Mouse (Mus musculus) heart, embryonic 13.5 days (tissue): ENCODE data around the gene Rbm44. TPM values are rescaled to one million over a fixed set of nuclear protein-coding genes. Genes with fewer than 3 reads are reported as not detected.

Experiments used
- ATAC-seq: fragments of 200-750 bp; cut with Nextera tagmentation; 2 replicates; pipeline ENCODE4 v1.8.0; 2017; ENCODE audit warnings: moderate TSS enrichment; ENCODE audit not compliant: insufficient number of reproducible peaks, low FRiP score, low TSS enrichment; ENCODE audit errors: extremely low read depth
- H3K27ac ChIP-seq: fragments of 300-500 bp; sonication (generic); replicated peaks from 2 replicates; pipeline ENCODE4 v1.5.1; 2015; ENCODE audit warnings: moderate library complexity, mild to moderate bottlenecking, inconsistent platforms
- H3K27me3 ChIP-seq: fragments of 300-500 bp; sonication (generic); replicated peaks from 2 replicates; pipeline ENCODE4 v1.6.1; 2015; ENCODE audit warnings: mild to moderate bottlenecking, inconsistent platforms
- H3K36me3 ChIP-seq: fragments of 300-500 bp; sonication (generic); 2 replicates; pipeline ENCODE4 v1.6.1; 2015; ENCODE audit warnings: mild to moderate bottlenecking, inconsistent platforms
- H3K4me1 ChIP-seq: fragments of 300-500 bp; sonication (generic); 2 replicates; pipeline ENCODE4 v1.6.1; 2015; ENCODE audit warnings: inconsistent platforms
- H3K4me2 ChIP-seq: fragments of 300-500 bp; sonication (generic); 2 replicates; pipeline ENCODE4 v1.6.1; 2015; ENCODE audit warnings: inconsistent platforms, mild to moderate bottlenecking, moderate library complexity
- H3K4me3 ChIP-seq: fragments of 300-500 bp; sonication (generic); 2 replicates; pipeline ENCODE4 v1.5.1; 2015; ENCODE audit warnings: moderate library complexity, mild to moderate bottlenecking, inconsistent platforms
- H3K9ac ChIP-seq: fragments of 300-500 bp; sonication (generic); 2 replicates; pipeline ENCODE4 v1.6.1; 2015; ENCODE audit warnings: inconsistent platforms, mild to moderate bottlenecking, moderate library complexity
- H3K9me3 ChIP-seq: fragments of 300-500 bp; sonication (generic); 2 replicates; pipeline ENCODE4 v1.6.1; 2016; ENCODE audit warnings: inconsistent platforms
- WGBS: fragments of 180-500 bp; shearing (Covaris S2); methylation state at CpG from one replicate; pipeline ENCODE4 v1.1.7; 2015; ENCODE audit warnings: mixed read lengths; 5-methylcytosine and 5-hydroxymethylcytosine counted together
- polyA plus RNA-seq: library from polyadenylated mRNA; unstranded; fragments of >200 nt; fragmentation: Nextera tagmentation; extraction: Ambion mirVana; gene quantifications from 2 replicates; pipeline ENCODE4 v1.2.1, GENCODE M21; 2015

Rbm44 gene
- polyA plus RNA-seq, 1 experiment from 2014 or later: 2.1 TPM

- Histone ChIP-seq H3K27ac (peak overlapping the region; percentile 93), H3K9ac (peak overlapping the region; percentile 74), H3K4me1 (peaks cover 55% of the 10 kb centered on the region), H3K36me3 (no peaks in the 10 kb centered on the region), H3K4me3 (no peak overlapping the region), H3K9me3 (no peaks in the 10 kb centered on the region), H3K27me3 (no peaks in the 10 kb centered on the region), H3K4me2 (no peak overlapping the region)
- WGBS: 41% methylated on average over 6 of the region's 6 CpGs
- ATAC-seq: peak; percentile 37; the same call in 1 of the 2 replicates
These were observed 64.5 kb downstream of the Rbm44 start for GRCm38 (mm10) chr1:91209343-91209742.

GRCm38 (mm10) chr1:91209785-91210184 lies 64.9 kb downstream of the Rbm44 start:
- no peaks in the 10 kb centered on the region for H3K36me3 ChIP-seq
- H3K4me1 ChIP-seq: peaks cover 56% of the 10 kb centered on the region
- H3K9ac ChIP-seq: peak overlapping the region; percentile 74
- no peaks in the 10 kb centered on the region for H3K9me3 ChIP-seq
- ATAC-seq: no peak
- H3K27me3 ChIP-seq: no peaks in the 10 kb centered on the region
- H3K4me2 ChIP-seq: no peak overlapping the region
- peak overlapping the region; percentile 93 for H3K27ac ChIP-seq
- WGBS: 59% methylated on average over 6 of the region's 6 CpGs
- H3K4me3 ChIP-seq: no peak overlapping the region

GRCm38 (mm10) chr1:91211099-91211498 lies 66.2 kb downstream of the Rbm44 start:
- peak; percentile 28; the same call in 1 of the 2 replicates for ATAC-seq
- no peaks in the 10 kb centered on the region for H3K27me3 ChIP-seq
- H3K9ac ChIP-seq: no peak overlapping the region
- H3K36me3 ChIP-seq: no peaks in the 10 kb centered on the region
- H3K4me1 ChIP-seq: peaks cover 70% of the 10 kb centered on the region
- no peaks in the 10 kb centered on the region for H3K9me3 ChIP-seq
- H3K27ac ChIP-seq: peak overlapping the region; percentile 93
- WGBS: 60% methylated on average over 1 of the region's 1 CpGs
- H3K4me3 ChIP-seq: no peak overlapping the region
- no peak overlapping the region for H3K4me2 ChIP-seq

GRCm38 (mm10) chr1:91211591-91212008 lies 66.7 kb downstream of the Rbm44 start:
- no peaks in the 10 kb centered on the region for H3K27me3 ChIP-seq
- 30% methylated on average over 7 of the region's 7 CpGs for WGBS
- peak overlapping the region; percentile 66 for H3K9ac ChIP-seq
- H3K4me1 ChIP-seq: peaks cover 75% of the 10 kb centered on the region
- H3K4me2 ChIP-seq: no peak overlapping the region
- H3K36me3 ChIP-seq: no peaks in the 10 kb centered on the region
- peak overlapping the region; percentile 93 for H3K27ac ChIP-seq
- H3K9me3 ChIP-seq: no peaks in the 10 kb centered on the region
- no peak overlapping the region for H3K4me3 ChIP-seq
- ATAC-seq: no peak; the same call in 1 of the 2 replicates

GRCm38 (mm10) chr1:91215264-91215663 lies 70.4 kb downstream of the Rbm44 start:
- H3K9me3 ChIP-seq: no peaks in the 10 kb centered on the region
- H3K9ac ChIP-seq: no peak overlapping the region
- peaks cover 74% of the 10 kb centered on the region for H3K4me1 ChIP-seq
- no peak overlapping the region for H3K4me2 ChIP-seq
- 67% methylated on average over 1 of the region's 1 CpGs for WGBS
- H3K4me3 ChIP-seq: no peak overlapping the region
- H3K36me3 ChIP-seq: no peaks in the 10 kb centered on the region
- no peaks in the 10 kb centered on the region for H3K27me3 ChIP-seq
- H3K27ac ChIP-seq: peak overlapping the region; percentile 96
- no peak for ATAC-seq

GRCm38 (mm10) chr1:91215981-91216380 lies 71.1 kb downstream of the Rbm44 start:
- WGBS: 21% methylated on average over 1 of the region's 1 CpGs
- Histone ChIP-seq H3K27ac (peak overlapping the region; percentile 96), H3K36me3 (no peaks in the 10 kb centered on the region), H3K4me2 (no peak overlapping the region), H3K4me1 (peaks cover 67% of the 10 kb centered on the region), H3K9ac (peak overlapping the region; percentile 24; the same call in 1 of the 2 replicates), H3K27me3 (no peaks in the 10 kb centered on the region), H3K4me3 (no peak overlapping the region), H3K9me3 (no peaks in the 10 kb centered on the region)
- ATAC-seq: no peak

- no peak overlapping the region for H3K4me3 ChIP-seq
- peak overlapping the region; percentile 24 for H3K9ac ChIP-seq
- 19% methylated on average over 10 of the region's 10 CpGs for WGBS
- no peaks in the 10 kb centered on the region for H3K36me3 ChIP-seq
- ATAC-seq: no peak
- H3K4me1 ChIP-seq: peaks cover 60% of the 10 kb centered on the region
- no peaks in the 10 kb centered on the region for H3K9me3 ChIP-seq
- H3K27ac ChIP-seq: peak overlapping the region; percentile 96
- H3K27me3 ChIP-seq: no peaks in the 10 kb centered on the region
- peak overlapping the region; percentile 25 for H3K4me2 ChIP-seq
These were observed 71.8 kb downstream of the Rbm44 start for GRCm38 (mm10) chr1:91216504-91217267.

GRCm38 (mm10) chr1:91219641-91220321 lies 74.9 kb downstream of the Rbm44 start:
- Histone ChIP-seq H3K4me1 (peaks cover 39% of the 10 kb centered on the region), H3K27me3 (no peaks in the 10 kb centered on the region), H3K36me3 (no peaks in the 10 kb centered on the region), H3K4me3 (no peak overlapping the region), H3K9me3 (no peaks in the 10 kb centered on the region), H3K4me2 (no peak overlapping the region), H3K9ac (no peak overlapping the region), H3K27ac (no peak overlapping the region)
- no peak for ATAC-seq
- 81% methylated on average over 7 of the region's 7 CpGs for WGBS

- Histone ChIP-seq H3K36me3 (no peaks in the 10 kb centered on the region), H3K27me3 (no peaks in the 10 kb centered on the region), H3K4me1 (peaks cover 33% of the 10 kb centered on the region), H3K9ac (no peak overlapping the region), H3K4me3 (no peak overlapping the region), H3K9me3 (no peaks in the 10 kb centered on the region), H3K4me2 (no peak overlapping the region), H3K27ac (no peak overlapping the region)
- WGBS: 83% methylated on average over 3 of the region's 3 CpGs
- ATAC-seq: no peak
These were observed 75.4 kb downstream of the Rbm44 start for GRCm38 (mm10) chr1:91220322-91220672.
